ENCODE assay signal across 8 mouse cellular contexts in genomic region chr5:22345894-22346635, GRCm38 (mm10). TPM values are rescaled to one million over a fixed set of nuclear protein-coding genes. Genes with fewer than 3 reads are reported as not detected.
DNase-seq lines count a peak whose midpoint lies in the region; ATAC-seq and TF ChIP-seq lines count a peak whose summit lies in the region.
"Had no signal": no experiment of that assay in that cellular context is flagged by ENCODE, and none has a peak within 500 bp of the region (broad histone marks: within the 10 kb centered on the region; RNA-seq: fewer than 3 reads in every experiment).

No protein-coding gene starts in this region.

- 29% methylated on average over 14 of the region's 14 CpGs for WGBS in kidney, embryonic 15.5 days
- 35% methylated on average over 14 of the region's 14 CpGs for WGBS in hindbrain, postnatal 0 days
- WGBS in midbrain, postnatal 0 days, result 33% methylated on average over 14 of the region's 14 CpGs

- peak overlapping the region; percentile 97 for H3K4me2 ChIP-seq in kidney, embryonic 15.5 days
- peak overlapping the region; percentile 90 for H3K4me2 ChIP-seq in hindbrain, postnatal 0 days (ENCODE audit: low read depth, low read length)
- H3K4me2 ChIP-seq in midbrain, postnatal 0 days (ENCODE audit: low read depth, low read length, poor library complexity, severe bottlenecking), result peak overlapping the region; percentile 86

- H3K4me1 ChIP-seq in kidney, embryonic 15.5 days, result peaks cover 28% of the 10 kb centered on the region
- 0 out of 2 replicates have a peak, but pooled peaks cover 5% of the 10 kb centered on the region for H3K4me1 ChIP-seq in hindbrain, postnatal 0 days (ENCODE audit: insufficient read depth, low read length)
- H3K4me1 ChIP-seq in midbrain, postnatal 0 days (ENCODE audit: insufficient read depth, low read length), result peaks cover 3% of the 10 kb centered on the region; the same call in 1 of the 2 replicates

- no peak overlapping the region for H3K27ac ChIP-seq in kidney, embryonic 15.5 days
- H3K27ac ChIP-seq in hindbrain, postnatal 0 days, result peak overlapping the region; percentile 86; the same call in 1 of the 2 replicates
- H3K27ac ChIP-seq in midbrain, postnatal 0 days (ENCODE audit: low read depth, low read length), result peak overlapping the region; percentile 91

- peaks cover 86% of the 10 kb centered on the region for H3K27me3 ChIP-seq in kidney, embryonic 15.5 days
- H3K27me3 ChIP-seq in hindbrain, postnatal 0 days (ENCODE audit: insufficient read depth, low read length), result no peaks in the 10 kb centered on the region
- H3K27me3 ChIP-seq in midbrain, postnatal 0 days (ENCODE audit: insufficient read depth, low read length), result no peaks in the 10 kb centered on the region; the same call in 1 of the 2 replicates

- no peak overlapping the region for H3K4me3 ChIP-seq in kidney, embryonic 15.5 days (replicated peaks)
- H3K4me3 ChIP-seq in hindbrain, postnatal 0 days (ENCODE audit: low read length), result peak overlapping the region; percentile 69
- H3K4me3 ChIP-seq in midbrain, postnatal 0 days (ENCODE audit: low read depth, low read length), result peak overlapping the region; percentile 75

- ATAC-seq in kidney, embryonic 15.5 days (replicated peaks; ENCODE audit: low FRiP score), result no peak
- ATAC-seq in erythroblast, adult 5-6 weeks (replicated peaks; ENCODE audit: low FRiP score, poor library complexity, severe bottlenecking), result 0 out of 2 replicates have a peak, but pooled peaks have one; percentile 22
- no peak for ATAC-seq in hindbrain, postnatal 0 days
- ATAC-seq in midbrain, postnatal 0 days (ENCODE audit: low FRiP score), result no peak

- no peak overlapping the region for H3K9ac ChIP-seq in kidney, embryonic 15.5 days
- no peak overlapping the region for H3K9ac ChIP-seq in hindbrain, postnatal 0 days (replicated peaks; ENCODE audit: low read length)
- H3K9ac ChIP-seq in midbrain, postnatal 0 days (replicated peaks; ENCODE audit: low read length, poor library complexity, severe bottlenecking), result no peak overlapping the region
- H3K9ac ChIP-seq: lung, embryonic 14.5 days had no signal

- H3K36me3 ChIP-seq in kidney, embryonic 15.5 days, result no peaks in the 10 kb centered on the region
- H3K36me3 ChIP-seq in hindbrain, postnatal 0 days (ENCODE audit: insufficient read depth, low read length), result no peaks in the 10 kb centered on the region
- H3K36me3 ChIP-seq in midbrain, postnatal 0 days (ENCODE audit: insufficient read depth, low read length), result no peaks in the 10 kb centered on the region

- no peak for DNase-seq in kidney, postnatal 36 days
- peak; percentile 25 for DNase-seq in hindbrain, postnatal 0 days (ENCODE audit: low spot score)
- DNase-seq in midbrain, postnatal 0 days (ENCODE audit: low spot score), result peak; percentile 17
- DNase-seq in adrenal gland, adult (ENCODE audit: inconsistent age in 2 of 2, low spot score in 1 of 2), result no peak
- no peak for DNase-seq in frontal cortex, postnatal 10 days (ENCODE audit: low spot score in 2 of 2)

- TF ChIP-seq CTCF in hindbrain, postnatal 0 days (IDR thresholded peaks at IDR 0.05; ENCODE audit: low read depth), result no peak
- TF ChIP-seq CTCF in midbrain, postnatal 0 days (IDR thresholded peaks at IDR 0.05), result no peak

- no peaks in the 10 kb centered on the region for H3K9me3 ChIP-seq in kidney, embryonic 15.5 days (replicated peaks)
- no peaks in the 10 kb centered on the region for H3K9me3 ChIP-seq in hindbrain, postnatal 0 days (ENCODE audit: low read length)
- H3K9me3 ChIP-seq in midbrain, postnatal 0 days (ENCODE audit: low read length), result no peaks in the 10 kb centered on the region

RNA-seq across cellular contexts. Expression of gene Reln, which starts 1.6 kb away (rescaled TPM):
- polyA plus RNA-seq in kidney, embryonic 15.5 days (2015; fragmentation: Nextera tagmentation; extraction: Ambion mirVana), result 12.4 and 13.0 TPM in 2 replicates
- total RNA-seq in erythroblast, adult 5-6 weeks (2015; ENCODE audit: low replicate concordance), result 272 and 297 TPM in 2 replicates
- total RNA-seq in erythroblast, adult 5-6 weeks (2017; ENCODE audit: low replicate concordance), result 308 and 319 TPM in 2 replicates
- 204 and 226 TPM in 2 replicates for total RNA-seq in hindbrain, postnatal 0 days (2014; rRNA removed)
- polyA plus RNA-seq in hindbrain, postnatal 0 days (2015; fragmentation: Nextera tagmentation; extraction: Ambion mirVana), result 41.9 and 42.8 TPM in 2 replicates
- 157 and 189 TPM in 2 replicates for total RNA-seq in midbrain, postnatal 0 days (2014; rRNA removed)
- 25.0 and 25.3 TPM in 2 replicates for polyA plus RNA-seq in midbrain, postnatal 0 days (2015; fragmentation: Nextera tagmentation; extraction: Ambion mirVana)

Comparison
In these comparisons a context has a peak if more than half of its experiments do, and no peak if none do; other contexts are left out.
1. DNase-seq: peak in hindbrain, postnatal 0 days (single experiment) and midbrain, postnatal 0 days (single experiment); none in kidney, postnatal 36 days (0 of 2), adrenal gland, adult (0 of 2) and frontal cortex, postnatal 10 days (0 of 2).
2. Peak in every context shown above with its lines, with median percentiles within 50 percentile points of each other: H3K4me2 ChIP-seq.